Mouse (Mus musculus) forebrain, embryonic 10.5 days (tissue): ENCODE data around the gene Igf2bp1. TPM values are rescaled to one million over a fixed set of nuclear protein-coding genes. Genes with fewer than 3 reads are reported as not detected.

Experiments
- microRNA-seq: library from miRNA; unstranded; fragments of <30 nt; microRNA quantifications from one replicate; pipeline ENCODE4, GENCODE M21; 2017
- polyA plus RNA-seq: library from polyadenylated mRNA; unstranded; fragments of >200 nt; fragmentation: Nextera tagmentation; extraction: Ambion mirVana; gene quantifications from 2 replicates; pipeline ENCODE4 v1.2.1, GENCODE M21; 2016

Gene Igf2bp1
- polyA plus RNA-seq, 1 experiment from 2014 or later = 200 TPM

Small RNA genes lying within 50 kb of the gene (microRNA-seq; reads per million reads assigned to microRNA genes)
- gene Mir3063 = 2.1 reads per million

Other genes starting within 250 kb of the Igf2bp1 start
- gene Phospho1, start 181.4 kb downstream of the Igf2bp1 start, polyA plus RNA-seq = not detected in 2 replicates
- gene Gngt2, start 168.7 kb downstream of the Igf2bp1 start, polyA plus RNA-seq = 6.7 and 7.3 TPM in 2 replicates
- gene Abi3, start 163.5 kb downstream of the Igf2bp1 start, polyA plus RNA-seq = 2.3 and 4.6 TPM in 2 replicates
- gene B4galnt2, start 91.0 kb downstream of the Igf2bp1 start, polyA plus RNA-seq = not detected in 2 replicates
- gene Gip, start 18.6 kb upstream of the Igf2bp1 start, polyA plus RNA-seq = 0.25 TPM in 1 of 2 replicates, not detected in the other
- gene Snf8, start 28.9 kb upstream of the Igf2bp1 start, polyA plus RNA-seq = 107 and 109 TPM in 2 replicates
- 27.5 TPM in 2 replicates for gene Ube2z, start 59.4 kb upstream of the Igf2bp1 start, polyA plus RNA-seq
- 557 and 584 TPM in 2 replicates for gene Atp5g1, start 69.7 kb upstream of the Igf2bp1 start, polyA plus RNA-seq
- not detected in 2 replicates for gene Calcoco2, start 106.0 kb upstream of the Igf2bp1 start, polyA plus RNA-seq
- gene Ttll6, start 127.8 kb upstream of the Igf2bp1 start, polyA plus RNA-seq = not detected in 2 replicates
- not detected in 2 replicates for gene Hoxb13, start 188.4 kb upstream of the Igf2bp1 start, polyA plus RNA-seq